Mouse (Mus musculus): ENCODE results near the gene Hsph1. TPM values are rescaled to one million over a fixed set of nuclear protein-coding genes. Genes with fewer than 3 reads are reported as not detected.

Gene Hsph1
- polyA plus RNA-seq, 1 experiment from 2014 or later, result 95.4 TPM

DNA sequence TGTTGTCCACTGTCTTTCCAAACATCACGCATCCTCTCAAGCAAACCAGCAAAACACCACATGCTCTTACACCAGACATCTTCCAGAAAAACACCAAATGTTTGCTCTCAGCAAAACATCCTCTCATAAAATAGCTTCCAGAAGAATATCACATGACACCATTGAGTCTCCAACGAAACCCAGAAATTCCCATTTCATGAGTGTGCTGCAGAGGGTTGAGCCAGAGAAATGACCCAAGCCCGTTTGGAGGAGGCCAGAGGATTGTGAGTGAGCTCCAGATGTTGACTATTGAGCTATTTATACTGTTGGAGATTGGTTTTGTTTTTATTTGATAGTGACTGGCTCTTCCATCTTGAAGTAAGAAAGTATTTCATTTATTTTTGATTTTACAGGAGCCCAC lies 32.9 kb downstream of the Hsph1 start:
- no peaks in the 10 kb centered on the region for H3K9me3 ChIP-seq
- DNase-seq (ENCODE audit: low spot score), result no peak
- no peaks in the 10 kb centered on the region for H3K4me1 ChIP-seq (replicated peaks)
- no peaks in the 10 kb centered on the region for H3K36me3 ChIP-seq
- no peak overlapping the region for H3K4me3 ChIP-seq
- 82% methylated on average over 3 of the region's 3 CpGs for WGBS
- no peak overlapping the region for H3K27ac ChIP-seq
- H3K27me3 ChIP-seq (ENCODE audit: insufficient read depth, poor library complexity, severe bottlenecking), result no peaks in the 10 kb centered on the region

DNA sequence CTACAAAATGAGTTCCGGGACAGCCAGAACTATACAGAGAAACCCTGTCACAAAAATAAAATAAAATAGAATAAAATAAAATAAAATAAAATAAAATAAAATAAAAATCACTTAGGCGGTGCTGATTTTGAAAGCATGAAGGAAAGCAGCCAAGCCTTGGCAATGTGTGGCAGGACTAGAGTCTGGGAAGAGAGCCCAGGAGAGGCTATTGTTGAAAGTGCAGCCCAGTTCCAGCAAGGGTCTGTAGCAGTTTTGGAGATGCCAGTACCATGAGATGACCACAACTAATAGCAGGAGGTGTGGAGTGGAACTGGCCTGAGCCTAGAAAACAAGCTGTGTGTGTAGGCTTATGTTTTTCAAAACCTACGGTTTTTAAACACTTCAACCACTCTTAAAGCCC lies 34.2 kb downstream of the Hsph1 start:
- no peak overlapping the region for H3K27ac ChIP-seq
- no peaks in the 10 kb centered on the region for H3K36me3 ChIP-seq
- H3K9me3 ChIP-seq, result no peaks in the 10 kb centered on the region
- 93% methylated on average over 3 of the region's 3 CpGs for WGBS
- 0 out of 2 replicates have a peak, but pooled peaks cover 2% of the 10 kb centered on the region for H3K4me1 ChIP-seq (replicated peaks)
- no peaks in the 10 kb centered on the region for H3K27me3 ChIP-seq (ENCODE audit: insufficient read depth, poor library complexity, severe bottlenecking)
- no peak for DNase-seq (ENCODE audit: low spot score)
- no peak overlapping the region for H3K4me3 ChIP-seq

DNA sequence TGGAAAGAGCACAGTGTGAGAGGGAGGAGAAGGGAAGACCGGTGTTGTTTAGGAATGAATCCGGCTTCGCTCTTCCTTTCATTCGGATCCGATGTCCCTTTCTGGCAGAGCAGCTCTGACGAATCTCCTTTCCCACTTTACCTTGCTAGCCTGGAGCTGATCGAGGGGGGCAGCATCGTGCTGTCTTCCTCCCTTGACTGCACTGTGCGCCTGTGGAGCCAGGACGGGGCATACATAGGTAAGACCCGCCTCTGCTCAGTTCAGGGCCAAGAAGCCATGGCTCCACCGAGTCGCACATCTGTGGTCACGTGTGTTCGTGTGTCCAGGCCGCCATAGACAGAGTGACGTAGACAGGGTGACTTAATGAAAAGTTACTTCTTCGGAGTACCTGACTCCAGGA lies 38.8 kb downstream of the Hsph1 start:
- H3K4me3 ChIP-seq, result no peak overlapping the region
- H3K4me1 ChIP-seq (replicated peaks), result 0 out of 2 replicates have a peak, but pooled peaks cover 2% of the 10 kb centered on the region
- no peak overlapping the region for H3K27ac ChIP-seq
- no peaks in the 10 kb centered on the region for H3K36me3 ChIP-seq
- H3K9me3 ChIP-seq, result no peaks in the 10 kb centered on the region
- no peak for DNase-seq (ENCODE audit: low spot score)
- 46% methylated on average over 18 of the region's 18 CpGs for WGBS
- H3K27me3 ChIP-seq (ENCODE audit: insufficient read depth, poor library complexity, severe bottlenecking), result no peaks in the 10 kb centered on the region

DNA sequence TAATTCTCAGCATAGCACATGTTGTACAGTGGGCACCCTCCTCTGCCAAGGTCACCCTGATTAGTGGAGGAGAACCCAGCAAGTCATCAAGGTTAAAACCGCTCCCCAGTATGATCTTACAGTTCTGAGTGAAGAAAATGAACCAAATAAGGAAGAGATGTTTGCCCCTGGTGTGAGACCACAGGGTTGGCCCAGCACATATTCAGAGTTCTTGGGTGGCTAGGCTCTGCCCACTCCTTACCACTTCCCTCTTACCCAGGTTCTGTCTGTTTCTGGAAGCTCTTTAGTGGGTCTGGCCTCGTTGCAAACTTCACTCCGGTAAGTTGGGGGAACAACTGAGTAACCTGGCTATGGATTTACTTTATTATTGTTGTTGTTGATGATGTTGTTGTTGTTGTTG lies 42.0 kb downstream of the Hsph1 start:
- no peaks in the 10 kb centered on the region for H3K27me3 ChIP-seq (ENCODE audit: insufficient read depth, poor library complexity, severe bottlenecking)
- 91% methylated on average over 3 of the region's 3 CpGs for whole genome bisulfite sequencing
- no peak overlapping the region for H3K4me3 ChIP-seq
- no peak for DNase-seq (ENCODE audit: low spot score)
- H3K9me3 ChIP-seq, result no peaks in the 10 kb centered on the region
- H3K36me3 ChIP-seq, result no peaks in the 10 kb centered on the region
- no peak overlapping the region for H3K27ac ChIP-seq
- H3K4me1 ChIP-seq (replicated peaks), result 0 out of 2 replicates have a peak, but pooled peaks cover 5% of the 10 kb centered on the region

DNA sequence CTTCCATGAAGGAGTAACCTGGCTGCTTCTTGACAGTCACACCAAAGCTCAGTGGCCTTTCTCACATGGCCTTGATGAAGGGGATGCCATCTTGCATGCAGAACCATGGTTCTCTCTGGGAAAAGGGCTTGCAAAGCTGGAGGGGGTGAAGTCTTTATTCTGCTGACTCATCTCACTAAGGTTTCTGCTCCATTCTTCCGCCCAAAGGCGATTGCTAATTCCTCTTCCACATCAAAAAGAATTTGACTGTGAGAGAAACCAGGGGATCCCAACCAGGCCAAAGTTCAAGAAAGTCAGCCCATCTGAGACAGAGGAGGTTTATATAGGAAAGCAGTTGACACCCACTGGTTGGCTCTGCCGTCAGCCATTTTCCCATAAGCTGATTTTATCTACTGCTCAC lies 46.2 kb downstream of the Hsph1 start:
- H3K9me3 ChIP-seq, result no peaks in the 10 kb centered on the region
- H3K4me1 ChIP-seq (replicated peaks), result 0 out of 2 replicates have a peak, but pooled peaks cover 10% of the 10 kb centered on the region
- 74% methylated on average over 3 of the region's 3 CpGs for WGBS
- no peak overlapping the region for H3K4me3 ChIP-seq
- H3K36me3 ChIP-seq, result no peaks in the 10 kb centered on the region
- no peak overlapping the region for H3K27ac ChIP-seq
- H3K27me3 ChIP-seq (ENCODE audit: insufficient read depth, poor library complexity, severe bottlenecking), result no peaks in the 10 kb centered on the region
- DNase-seq (ENCODE audit: low spot score), result no peak

DNA sequence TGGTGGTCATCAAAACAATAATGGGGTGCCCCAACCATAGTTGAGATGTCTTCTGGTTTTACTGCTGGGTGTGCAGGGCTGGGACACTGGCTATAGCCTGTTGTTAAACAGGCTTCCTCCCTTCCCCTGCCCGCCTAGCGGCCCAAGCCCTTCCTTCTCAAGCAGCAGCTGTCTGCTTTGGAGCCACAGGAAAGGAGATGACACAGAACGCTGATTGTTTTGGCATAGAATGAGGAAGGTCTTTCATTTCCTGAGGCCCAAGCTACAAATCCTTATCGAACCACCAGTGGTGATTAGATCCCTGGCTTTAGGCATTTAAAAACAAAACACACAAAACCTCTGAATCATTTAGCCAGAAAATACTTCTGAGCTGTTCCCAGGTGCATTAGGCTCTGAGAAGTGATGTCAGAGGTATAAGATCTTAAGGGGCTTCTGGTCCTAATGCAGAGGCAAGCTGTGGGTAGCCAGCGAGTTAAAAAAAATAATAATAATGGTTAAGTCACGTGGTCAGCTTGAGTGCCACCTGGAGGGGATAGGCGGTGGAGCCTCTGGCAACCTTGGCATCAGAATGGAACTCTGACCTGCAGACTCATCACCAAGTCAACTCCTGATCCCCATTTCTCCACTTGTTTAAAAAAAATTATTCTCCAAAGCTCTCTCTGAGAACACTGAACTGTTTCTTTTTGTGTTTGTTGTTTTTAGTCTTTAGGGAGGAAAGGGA lies 47.2 kb downstream of the Hsph1 start:
- 68% methylated on average over 7 of the region's 7 CpGs for WGBS
- no peak overlapping the region for H3K4me3 ChIP-seq
- H3K36me3 ChIP-seq, result no peaks in the 10 kb centered on the region
- H3K4me1 ChIP-seq (replicated peaks), result 0 out of 2 replicates have a peak, but pooled peaks cover 10% of the 10 kb centered on the region
- no peak for DNase-seq (ENCODE audit: low spot score)
- no peak overlapping the region for H3K27ac ChIP-seq
- no peaks in the 10 kb centered on the region for H3K27me3 ChIP-seq (ENCODE audit: insufficient read depth, poor library complexity, severe bottlenecking)
- no peaks in the 10 kb centered on the region for H3K9me3 ChIP-seq

DNA sequence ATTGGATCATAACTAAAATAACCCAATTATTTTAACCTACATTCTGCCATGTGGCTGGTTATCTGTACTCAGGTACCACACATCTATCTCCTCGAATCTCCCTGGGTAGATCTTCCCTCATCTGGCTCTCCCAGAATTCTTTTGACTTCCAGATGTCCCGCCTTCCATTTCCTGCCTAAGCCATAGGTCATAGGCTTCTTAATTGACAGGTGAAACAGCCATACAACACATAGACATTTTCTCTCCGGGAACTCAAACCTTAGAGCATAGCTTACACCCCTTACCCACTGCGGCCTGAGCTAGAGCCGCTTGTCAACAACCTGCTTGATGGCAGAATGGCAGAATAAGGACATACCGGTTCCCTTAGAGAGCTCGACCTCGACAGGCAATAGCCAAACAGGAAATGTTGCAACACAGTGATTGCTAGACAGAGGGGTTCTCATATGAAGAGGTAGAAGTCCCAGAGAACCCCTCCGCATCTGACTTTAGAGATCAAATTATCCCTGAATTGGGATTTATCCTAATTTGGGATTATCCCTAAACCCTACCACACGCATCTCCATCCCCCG lies 48.8 kb downstream of the Hsph1 start:
- DNase-seq (ENCODE audit: low spot score), result no peak

DNA sequence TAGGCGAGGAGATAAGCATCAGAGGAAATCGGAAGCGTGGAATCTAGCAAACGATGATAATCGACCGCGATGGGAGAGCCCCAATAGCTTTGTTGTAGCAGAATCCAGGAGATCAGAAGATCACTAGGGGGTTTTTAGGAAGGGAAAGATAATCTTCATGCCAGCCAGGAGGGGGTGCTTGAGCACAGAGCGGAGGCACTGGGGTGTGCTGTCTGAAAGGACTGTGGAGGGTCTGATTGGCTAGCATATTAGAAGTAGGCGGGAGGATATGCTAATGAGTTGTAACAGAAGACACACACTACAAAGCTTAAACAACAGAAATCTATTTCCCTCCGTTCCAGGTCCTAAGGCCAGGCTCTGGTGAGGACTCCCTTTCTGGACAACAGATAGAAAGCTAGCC lies 50.3 kb downstream of the Hsph1 start:
- H3K27ac ChIP-seq, result no peak overlapping the region

More for the DNA sequence above, 48.8 kb downstream of the Hsph1 start:
- no peak overlapping the region for H3K4me3 ChIP-seq
- H3K27me3 ChIP-seq (ENCODE audit: insufficient read depth, poor library complexity, severe bottlenecking), result no peaks in the 10 kb centered on the region
- H3K27ac ChIP-seq, result no peak overlapping the region
- no peaks in the 10 kb centered on the region for H3K36me3 ChIP-seq
- WGBS, result 87% methylated on average over 11 of the region's 11 CpGs
- H3K9me3 ChIP-seq, result no peaks in the 10 kb centered on the region
- 0 out of 2 replicates have a peak, but pooled peaks cover 10% of the 10 kb centered on the region for H3K4me1 ChIP-seq (replicated peaks)

DNA sequence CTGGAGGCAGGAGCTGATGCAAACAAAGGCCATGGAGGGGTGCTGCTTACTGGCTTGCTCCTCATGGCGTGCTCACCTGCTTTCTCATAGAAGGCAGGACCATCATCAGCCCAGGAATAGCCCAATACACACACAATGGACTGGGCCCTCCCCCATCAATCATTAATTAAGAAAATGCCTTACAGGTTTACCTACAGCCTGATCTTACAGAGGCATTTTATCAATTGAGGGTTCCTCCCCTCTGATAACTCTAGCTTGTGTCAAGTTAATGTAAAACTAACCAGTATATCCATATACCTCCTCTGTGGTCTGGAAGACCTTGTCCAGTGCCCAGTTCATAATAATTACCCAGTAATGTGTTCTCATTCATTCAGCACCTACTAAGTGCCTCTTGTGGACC lies 50.9 kb downstream of the Hsph1 start:
- Histone ChIP-seq H3K4me3 (no peak overlapping the region), H3K36me3 (no peaks in the 10 kb centered on the region), H3K27me3 (ENCODE audit: insufficient read depth, poor library complexity, severe bottlenecking) (no peaks in the 10 kb centered on the region), H3K4me1 (replicated peaks) (0 out of 2 replicates have a peak, but pooled peaks cover 10% of the 10 kb centered on the region), H3K9me3 (no peaks in the 10 kb centered on the region), H3K27ac (no peak overlapping the region)
- DNase-seq (ENCODE audit: low spot score), result no peak
- WGBS, result 88% methylated on average over 1 of the region's 1 CpGs

More for the DNA sequence above, 50.3 kb downstream of the Hsph1 start:
- Histone ChIP-seq H3K4me3 (no peak overlapping the region), H3K4me1 (replicated peaks) (0 out of 2 replicates have a peak, but pooled peaks cover 10% of the 10 kb centered on the region), H3K27me3 (ENCODE audit: insufficient read depth, poor library complexity, severe bottlenecking) (no peaks in the 10 kb centered on the region), H3K36me3 (no peaks in the 10 kb centered on the region), H3K9me3 (no peaks in the 10 kb centered on the region)
- 58% methylated on average over 10 of the region's 10 CpGs for whole genome bisulfite sequencing
- no peak for DNase-seq (ENCODE audit: low spot score)

DNA sequence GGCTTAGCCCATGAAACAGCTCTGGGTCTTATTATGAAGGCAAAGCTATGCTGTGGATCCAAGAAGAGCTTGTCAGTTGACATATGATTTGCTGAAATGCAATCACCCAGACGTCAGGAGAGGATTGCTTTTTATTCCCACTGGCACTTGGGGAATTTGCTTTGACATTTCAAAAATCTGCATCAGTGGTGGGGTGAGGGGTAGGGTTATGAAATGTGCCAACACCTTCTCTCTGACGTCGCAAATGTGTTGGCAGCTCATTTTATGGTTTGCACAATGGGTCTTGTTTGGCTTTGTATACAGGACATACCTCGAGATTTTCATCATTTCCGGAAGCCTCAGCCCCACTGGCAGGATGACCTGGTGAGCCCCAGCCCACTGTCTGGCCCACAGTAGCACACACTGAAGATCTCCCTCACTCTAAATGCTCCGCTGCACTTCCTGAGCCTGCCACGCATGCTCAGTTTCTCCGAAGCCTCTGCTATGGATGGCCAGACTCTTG lies 52.0 kb downstream of the Hsph1 start:
- H3K9me3 ChIP-seq, result no peaks in the 10 kb centered on the region
- H3K4me3 ChIP-seq, result no peak overlapping the region
- no peak overlapping the region for H3K27ac ChIP-seq
- H3K36me3 ChIP-seq, result no peaks in the 10 kb centered on the region
- 78% methylated on average over 8 of the region's 8 CpGs for WGBS
- H3K4me1 ChIP-seq (replicated peaks), result 0 out of 2 replicates have a peak, but pooled peaks cover 6% of the 10 kb centered on the region
- no peaks in the 10 kb centered on the region for H3K27me3 ChIP-seq (ENCODE audit: insufficient read depth, poor library complexity, severe bottlenecking)
- DNase-seq (ENCODE audit: low spot score), result no peak

DNA sequence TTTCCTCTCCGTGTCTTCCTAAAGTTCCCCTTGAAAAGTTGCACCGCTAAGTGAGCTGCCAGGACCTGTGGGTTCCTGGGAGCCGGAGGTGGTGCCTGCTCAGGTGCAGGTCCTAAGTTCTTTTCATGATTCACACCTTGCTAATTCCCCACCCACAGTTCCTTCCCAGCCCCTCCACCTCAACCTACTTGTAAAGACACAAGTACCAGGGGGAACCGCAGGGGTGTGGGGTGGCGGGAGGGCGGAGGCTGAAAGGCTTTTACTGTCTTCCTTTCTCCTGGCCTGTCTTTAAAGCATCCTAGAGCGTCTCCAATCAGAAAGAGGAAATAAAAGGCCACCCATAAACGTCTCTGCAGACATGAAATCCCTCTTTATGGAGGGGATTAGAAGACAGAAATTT lies 52.7 kb downstream of the Hsph1 start:
- DNase-seq (ENCODE audit: low spot score), result no peak
- Histone ChIP-seq H3K36me3 (no peaks in the 10 kb centered on the region), H3K27ac (no peak overlapping the region), H3K9me3 (no peaks in the 10 kb centered on the region), H3K4me3 (no peak overlapping the region), H3K27me3 (ENCODE audit: insufficient read depth, poor library complexity, severe bottlenecking) (no peaks in the 10 kb centered on the region), H3K4me1 (replicated peaks) (0 out of 2 replicates have a peak, but pooled peaks cover 3% of the 10 kb centered on the region)
- WGBS, result 30% methylated on average over 8 of the region's 8 CpGs

DNA sequence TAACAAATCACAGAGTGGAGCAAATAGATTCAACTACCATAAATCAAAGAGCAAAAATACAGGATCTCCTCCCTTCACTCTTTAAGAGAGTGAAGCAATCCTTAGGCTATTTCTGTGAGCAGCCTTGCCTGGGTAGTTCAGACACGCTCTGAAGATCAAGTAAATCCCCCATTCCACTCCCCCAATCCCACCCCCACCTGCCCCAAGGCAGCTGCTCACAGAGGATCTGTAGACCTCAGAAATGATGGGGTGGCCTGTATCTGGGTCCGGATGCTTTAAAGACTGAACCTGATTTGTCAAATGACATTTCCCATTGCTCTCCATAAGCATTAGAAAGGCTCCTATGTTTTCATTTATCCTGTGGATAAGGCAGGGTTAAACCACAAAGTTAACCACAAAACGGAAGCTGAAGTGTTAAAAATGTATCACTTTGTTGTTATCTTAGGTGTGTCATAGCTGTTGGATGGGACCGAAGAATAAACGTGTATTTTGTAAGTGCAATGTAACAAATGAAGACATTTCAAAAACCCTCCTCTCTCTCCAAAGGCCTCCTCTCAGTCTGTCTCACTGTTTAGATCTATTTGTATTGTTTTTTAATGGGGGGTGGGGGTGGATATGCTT lies 53.4 kb downstream of the Hsph1 start:
- Histone ChIP-seq H3K27ac (no peak overlapping the region), H3K4me3 (no peak overlapping the region), H3K27me3 (ENCODE audit: insufficient read depth, poor library complexity, severe bottlenecking) (no peaks in the 10 kb centered on the region), H3K4me1 (replicated peaks) (peaks cover 4% of the 10 kb centered on the region), H3K9me3 (no peaks in the 10 kb centered on the region), H3K36me3 (no peaks in the 10 kb centered on the region)
- DNase-seq (ENCODE audit: low spot score), result no peak
- 67% methylated on average over 5 of the region's 5 CpGs for WGBS

DNA sequence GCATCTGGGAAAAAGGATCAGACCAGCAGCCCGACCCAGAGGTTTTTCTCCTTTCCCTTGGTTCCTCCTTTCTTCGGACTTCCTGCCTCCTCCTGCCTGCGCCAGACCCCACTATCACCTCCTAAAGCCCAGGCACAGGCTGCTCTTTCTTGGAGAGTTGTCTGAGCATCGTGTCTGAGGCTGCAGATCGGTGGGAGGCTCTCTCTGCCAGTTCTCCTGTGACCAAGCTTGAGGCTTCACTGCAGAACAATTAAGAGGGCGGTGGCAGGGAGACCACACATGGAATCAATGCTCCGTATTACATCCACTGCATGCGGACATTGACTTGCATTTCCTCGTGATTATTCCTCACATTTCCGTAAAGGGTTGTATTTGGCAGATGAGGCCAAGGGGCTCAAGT lies 58.7 kb downstream of the Hsph1 start:
- Histone ChIP-seq H3K4me1 (replicated peaks) (peaks cover 15% of the 10 kb centered on the region), H3K4me3 (no peak overlapping the region), H3K27ac (peak overlapping the region; percentile 41), H3K36me3 (no peaks in the 10 kb centered on the region), H3K9me3 (no peaks in the 10 kb centered on the region), H3K27me3 (ENCODE audit: insufficient read depth, poor library complexity, severe bottlenecking) (no peaks in the 10 kb centered on the region)
- 32% methylated on average over 10 of the region's 10 CpGs for WGBS
- DNase-seq (ENCODE audit: low spot score), result no peak

Measured in hindbrain, embryonic 10.5 days (tissue).